Mouse (Mus musculus) kidney, postnatal 10 days (tissue): Measurements from ENCODE around the gene Gm12800.
"Not testable (repeated sequence)": the region's sequence is repeated elsewhere in the genome, so short reads cannot be mapped to it uniquely, and the experiment has no call there.

Source experiments
- DNase-seq: peaks from one replicate; pipeline ENCODE4 v3.0.0; 2021; ENCODE audit warnings: mixed read lengths

The Gm12800 gene

DNA sequence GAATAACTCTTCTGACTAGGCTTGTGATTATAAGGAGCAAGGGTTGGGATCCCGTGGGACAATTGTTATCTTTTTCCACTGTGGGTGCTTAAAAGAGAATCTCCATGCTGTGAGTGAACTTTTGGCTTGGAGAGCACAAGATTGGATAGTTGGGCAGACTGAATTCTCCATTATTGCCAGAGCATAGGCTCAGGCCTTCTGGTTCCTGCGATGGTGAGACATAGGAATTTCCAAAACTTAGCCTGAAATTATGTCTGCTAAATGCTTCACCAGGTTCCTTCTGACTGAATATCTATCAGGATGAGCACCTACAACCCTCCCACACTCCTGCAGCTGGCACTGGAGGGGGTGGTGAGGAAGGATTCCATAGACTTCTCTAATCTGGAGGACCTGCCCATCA is at the start of gene Gm12800:
Gene Gm12800 (plus strand): TSS at position 301 of the 400 bp plus-strand sequence.
- DNase-seq: not testable (repeated sequence)

DNA sequence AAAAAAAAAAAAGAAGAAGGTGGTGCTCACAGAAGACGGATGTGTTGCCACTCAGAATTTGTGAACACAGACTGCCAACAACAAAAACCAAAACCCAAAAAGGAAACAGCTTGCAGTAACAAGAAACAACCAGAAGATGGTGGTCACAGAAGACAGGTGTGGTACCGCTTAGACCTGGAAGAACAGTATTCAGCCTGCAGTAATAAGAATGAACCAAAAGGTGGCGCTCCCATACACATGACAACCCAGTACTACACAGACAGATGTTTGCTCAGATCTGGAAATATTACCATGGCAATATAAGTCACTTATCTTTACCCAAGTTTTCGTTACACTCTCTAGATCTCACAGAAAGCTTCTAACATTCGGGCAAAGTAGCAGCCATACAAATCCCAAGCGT is 48.0 kb upstream of the Gm12800 start:
- DNase-seq: peak; percentile 13

DNA sequence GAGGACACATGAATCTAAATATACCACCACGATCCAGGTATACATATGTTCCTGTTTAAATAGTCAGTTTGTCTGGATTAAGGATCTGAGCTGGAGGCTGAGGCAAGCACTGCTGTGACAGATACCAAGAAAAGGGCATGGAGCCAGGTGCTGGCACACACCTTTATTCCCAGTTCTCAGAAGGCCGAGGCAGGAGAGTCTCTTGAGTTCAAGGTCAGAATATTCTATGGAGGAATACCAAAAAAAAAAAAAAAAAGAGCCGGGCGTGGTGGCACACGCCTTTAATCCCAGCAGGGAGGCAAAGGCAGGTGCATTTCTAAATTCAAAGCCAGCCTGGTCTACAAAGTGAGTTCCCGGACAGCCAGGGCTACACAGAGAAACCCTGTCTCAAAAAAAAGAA is 46.6 kb upstream of the Gm12800 start:
- no peak for DNase-seq

DNA sequence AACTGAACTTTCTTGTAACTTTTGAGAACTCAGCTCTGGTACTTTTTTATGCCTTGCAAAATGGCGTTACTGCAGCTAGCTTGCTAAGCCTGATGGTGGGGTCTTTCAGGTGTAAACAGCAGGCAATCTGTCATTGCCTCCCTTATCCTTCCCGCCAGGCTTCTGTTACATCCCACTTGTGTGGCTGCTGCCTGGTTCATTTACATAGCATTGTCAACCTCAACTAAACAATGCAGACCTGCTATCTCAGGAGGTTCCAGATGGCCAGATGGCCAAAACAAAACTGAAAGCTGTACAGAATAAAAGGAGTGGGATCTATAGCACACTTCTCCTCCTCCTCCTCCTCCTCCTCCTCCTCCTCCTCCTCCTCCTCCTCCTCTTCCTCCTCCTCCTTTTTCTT is 36.9 kb upstream of the Gm12800 start:
- not testable (repeated sequence) for DNase-seq

DNA sequence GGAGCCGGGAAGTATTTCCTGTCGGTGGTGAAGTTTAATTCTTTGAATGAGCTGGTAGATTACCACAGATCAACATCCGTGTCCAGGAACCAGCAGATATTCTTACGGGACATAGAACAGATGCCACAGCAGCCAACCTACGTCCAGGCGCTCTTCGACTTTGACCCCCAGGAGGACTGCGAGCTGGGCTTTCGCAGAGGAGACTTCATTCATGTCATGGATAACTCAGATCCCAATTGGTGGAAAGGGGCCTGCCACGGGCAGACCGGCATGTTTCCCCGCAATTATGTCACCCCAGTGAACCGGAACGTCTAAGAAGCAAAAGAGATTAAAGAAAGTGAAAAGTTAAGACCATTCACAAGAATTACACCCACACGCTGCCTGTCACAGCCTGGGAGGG is 33.2 kb upstream of the Gm12800 start:
- not testable (repeated sequence) for DNase-seq

DNA sequence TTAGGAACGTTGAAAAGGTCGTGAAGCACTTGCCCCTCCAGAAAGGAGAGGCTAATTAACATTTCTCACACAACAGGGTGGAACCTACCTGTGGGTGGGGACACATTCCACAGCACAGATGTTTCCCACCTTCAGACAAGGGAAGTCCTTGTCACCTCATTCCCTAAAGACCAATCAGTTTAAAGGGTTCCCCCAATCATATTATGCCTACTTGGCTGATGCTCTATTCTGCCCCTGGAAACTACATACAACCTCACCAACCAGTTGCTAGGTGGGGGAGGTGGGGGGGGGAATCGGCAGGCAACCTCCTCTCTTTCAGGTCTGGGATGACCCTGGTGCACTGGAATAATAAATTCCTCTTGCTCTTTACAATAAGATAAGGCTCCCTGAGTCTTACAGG is 25.3 kb upstream of the Gm12800 start:
- DNase-seq: no peak

DNA sequence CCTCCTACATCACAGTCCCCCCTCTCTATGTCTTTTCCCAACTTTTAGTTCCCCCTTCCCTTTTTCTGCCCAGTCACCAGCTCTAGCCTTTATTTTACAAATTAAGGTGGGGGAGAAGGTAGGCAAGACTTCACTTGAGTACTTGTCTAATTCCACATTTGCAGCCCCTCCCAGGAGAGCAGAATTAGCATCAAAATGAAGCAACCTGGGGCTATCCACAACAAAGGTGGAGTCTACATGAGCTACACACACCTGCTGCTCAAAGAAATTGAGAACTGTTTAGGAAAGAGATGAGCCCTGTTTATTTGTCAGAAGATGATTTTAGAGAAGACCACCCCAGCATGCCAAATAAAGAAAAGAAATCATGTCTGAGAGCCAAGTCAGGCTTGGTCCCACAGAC is 19.5 kb upstream of the Gm12800 start:
- DNase-seq: no peak

DNA sequence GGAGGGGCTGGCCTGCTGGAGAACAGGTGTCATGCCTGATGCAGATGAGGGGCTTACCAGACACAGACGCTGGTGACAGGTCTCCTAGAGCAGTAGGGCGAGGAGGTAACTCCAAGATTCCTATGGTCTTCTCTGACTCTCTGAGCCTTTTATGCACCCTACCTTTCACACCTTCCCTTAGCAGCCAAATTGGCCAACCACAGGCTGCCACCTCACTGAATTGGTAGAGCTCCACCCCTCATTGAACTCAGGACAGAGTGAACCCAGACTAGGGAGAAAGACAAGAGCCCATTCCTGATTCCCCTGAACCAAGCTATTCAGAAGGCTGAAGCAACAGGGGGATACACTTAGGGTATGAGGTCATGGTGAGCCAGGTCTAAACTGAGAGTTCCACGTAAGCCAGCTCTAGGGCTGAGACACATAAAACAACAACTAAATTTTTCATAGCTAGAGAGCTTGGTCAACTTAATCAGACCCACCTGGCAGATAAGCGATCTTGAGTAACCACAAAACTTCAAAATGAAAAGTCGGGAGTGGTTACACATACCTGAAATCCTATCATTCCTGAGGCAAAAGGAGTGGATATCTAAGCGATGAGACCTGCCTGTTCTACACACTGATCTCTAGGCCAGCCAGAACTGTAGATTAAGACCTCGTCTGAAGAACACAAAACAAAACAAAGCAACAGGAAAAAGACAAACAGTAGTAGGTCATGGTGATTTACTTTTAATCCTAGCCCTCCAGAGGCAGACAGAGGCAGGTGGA is 15.1 kb upstream of the Gm12800 start, which contains the start of gene C130073F10Rik:
Gene C130073F10Rik (minus strand): TSS at position 134 of the 765 bp plus-strand sequence.
- DNase-seq: no peak

DNA sequence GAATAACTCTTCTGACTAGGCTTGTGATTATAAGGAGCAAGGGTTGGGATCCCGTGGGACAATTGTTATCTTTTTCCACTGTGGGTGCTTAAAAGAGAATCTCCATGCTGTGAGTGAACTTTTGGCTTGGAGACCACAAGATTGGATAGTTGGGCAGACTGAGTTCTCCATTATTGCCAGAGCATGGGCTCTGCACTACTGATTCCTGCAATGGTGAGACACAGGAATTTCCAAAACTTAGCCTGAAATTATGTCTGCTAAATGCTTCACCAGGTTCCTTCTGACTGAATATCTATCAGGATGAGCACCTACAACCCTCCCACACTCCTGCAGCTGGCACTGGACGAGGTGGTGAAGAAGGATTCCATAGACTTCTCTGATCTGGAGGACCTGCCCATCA is 31.2 kb downstream of the Gm12800 start, which contains the start of gene Gm12794:
Gene Gm12794 (plus strand): TSS at position 301 of the 400 bp plus-strand sequence.
- not testable (repeated sequence) for DNase-seq
